Mouse (Mus musculus) kidney, adult 2 months (tissue): ENCODE results near the gene Rab23.

Experiments used
- CTCF ChIP-seq: fragments of 200-500 bp; conservative IDR thresholded peaks from 2 replicates; pipeline ENCODE4 v1.5.1; 2011; ENCODE audit warnings: low read depth, mild to moderate bottlenecking, control low read depth, low read length, moderate library complexity, mixed read lengths; ENCODE audit not compliant: insufficient read depth, insufficient read length
- POLR2A ChIP-seq: fragments of 200-500 bp; IDR thresholded peaks from one replicate; pipeline ENCODE4 v1.6.1; 2011; ENCODE audit warnings: low read depth, low read length, control low read depth

DNA sequence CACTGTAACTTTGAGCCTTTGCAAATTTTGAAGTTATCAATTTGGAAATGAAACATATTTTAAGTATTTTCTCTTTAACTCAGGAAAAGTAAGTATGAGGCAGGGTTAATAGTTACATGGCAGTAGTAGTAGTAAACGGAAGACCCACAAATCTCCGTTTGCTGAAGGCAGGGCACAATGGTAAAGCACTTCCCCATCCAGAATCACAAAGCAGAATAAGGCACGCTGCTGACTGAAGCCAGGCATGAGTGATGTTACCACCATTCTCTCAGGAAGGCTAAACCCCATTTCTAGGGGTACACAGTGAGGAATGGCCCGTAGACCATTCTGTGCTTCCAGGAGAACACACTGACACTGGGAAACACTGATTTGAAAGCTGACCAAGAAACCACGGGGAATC is 68.4 kb downstream of the Rab23 start:
- no peak for TF ChIP-seq POLR2A
- TF ChIP-seq CTCF, result no peak
